Comparison of ENCODE assay signal across 10 mouse cellular contexts in genomic region chr12:86157894-86158444, GRCm38 (mm10).
DNase-seq lines count a peak whose midpoint lies in the region; ATAC-seq and TF ChIP-seq lines count a peak whose summit lies in the region.
"Had no signal": no experiment of that assay in that cellular context is flagged by ENCODE, and none has a peak within 500 bp of the region (broad histone marks: within the 10 kb centered on the region; RNA-seq: fewer than 3 reads in every experiment).

No protein-coding gene starts in this region.

- H3K9ac ChIP-seq in forebrain, embryonic 13.5 days = no peak overlapping the region
- H3K9ac ChIP-seq in forebrain, embryonic 11.5 days (ENCODE audit: low read length) = no peak overlapping the region
- H3K9ac ChIP-seq in heart, postnatal 0 days (replicated peaks; ENCODE audit: low read depth, low read length) = no peak overlapping the region

- 23% methylated on average over 8 of the region's 8 CpGs for WGBS in forebrain, embryonic 13.5 days
- 38% methylated on average over 8 of the region's 8 CpGs for WGBS in forebrain, embryonic 11.5 days
- 13% methylated on average over 8 of the region's 8 CpGs for WGBS in heart, postnatal 0 days

- DNase-seq in forebrain, embryonic 11.5 days (ENCODE audit: low spot score) = no peak
- peak; percentile 73 for DNase-seq in right cerebral cortex, adult 18-20 months
- DNase-seq in right cerebral cortex, postnatal 4 days = no peak
- DNase-seq in heart, postnatal 0 days (ENCODE audit: low spot score) = peak; percentile 70
- DNase-seq in right cerebral cortex, postnatal 25 days = peak; percentile 51
- no peak for DNase-seq in urinary bladder, postnatal 10 days (ENCODE audit: low spot score)

- H3K4me1 ChIP-seq in forebrain, embryonic 13.5 days = peaks cover 53% of the 10 kb centered on the region
- peaks cover 8% of the 10 kb centered on the region for H3K4me1 ChIP-seq in forebrain, embryonic 11.5 days (replicated peaks; ENCODE audit: control insufficient read depth, insufficient read depth, low read length)
- peaks cover 26% of the 10 kb centered on the region for H3K4me1 ChIP-seq in heart, postnatal 0 days (ENCODE audit: control insufficient read depth, insufficient read depth)

- H3K36me3 ChIP-seq in forebrain, embryonic 13.5 days (ENCODE audit: poor library complexity, severe bottlenecking) = peaks cover 18% of the 10 kb centered on the region
- peaks cover 3% of the 10 kb centered on the region; the same call in 1 of the 2 replicates for H3K36me3 ChIP-seq in forebrain, embryonic 11.5 days (ENCODE audit: control insufficient read depth, insufficient read depth, low read length)
- H3K36me3 ChIP-seq in heart, postnatal 0 days (replicated peaks; ENCODE audit: control insufficient read depth, insufficient read depth, low read length) = peaks cover 16% of the 10 kb centered on the region

- TF ChIP-seq EP300 in heart, postnatal 0 days (IDR thresholded peaks at IDR 0.05; ENCODE audit: low read depth) = no peak

- H3K27me3 ChIP-seq in forebrain, embryonic 13.5 days = peaks cover 9% of the 10 kb centered on the region; the same call in 1 of the 2 replicates
- H3K27me3 ChIP-seq in forebrain, embryonic 11.5 days (ENCODE audit: control insufficient read depth, insufficient read depth, low read length) = peaks cover 4% of the 10 kb centered on the region
- no peaks in the 10 kb centered on the region for H3K27me3 ChIP-seq in heart, postnatal 0 days (ENCODE audit: control insufficient read depth, insufficient read depth, low read length)
- H3K27me3 ChIP-seq: CH12.LX had no signal

- 0 out of 2 replicates have a peak, but pooled peaks have one; percentile 14 for ATAC-seq in forebrain, embryonic 13.5 days
- no peak for ATAC-seq in forebrain, embryonic 11.5 days (replicated peaks; ENCODE audit: low FRiP score)
- ATAC-seq in heart, postnatal 0 days (ENCODE audit: insufficient read depth, low read depth) = peak; percentile 31
- ATAC-seq in granulocyte monocyte progenitor cell, adult 5-6 weeks (replicated peaks; ENCODE audit: poor library complexity, severe bottlenecking) = no peak

- H3K4me2 ChIP-seq in forebrain, embryonic 13.5 days = no peak overlapping the region
- no peak overlapping the region for H3K4me2 ChIP-seq in forebrain, embryonic 11.5 days (ENCODE audit: low read depth, low read length, severe bottlenecking)
- H3K4me2 ChIP-seq in heart, postnatal 0 days (ENCODE audit: low read depth, low read length) = no peak overlapping the region

- no peak for TF ChIP-seq CTCF in heart, postnatal 0 days (IDR thresholded peaks at IDR 0.05; ENCODE audit: low read depth)

- H3K4me3 ChIP-seq in forebrain, embryonic 13.5 days = no peak overlapping the region
- H3K4me3 ChIP-seq in forebrain, embryonic 11.5 days (ENCODE audit: low read depth, low read length) = no peak overlapping the region
- H3K4me3 ChIP-seq in heart, postnatal 0 days (ENCODE audit: low read depth, low read length) = no peak overlapping the region

- no peak overlapping the region for H3K27ac ChIP-seq in forebrain, embryonic 13.5 days
- no peak overlapping the region for H3K27ac ChIP-seq in forebrain, embryonic 11.5 days (ENCODE audit: low read depth, low read length)
- H3K27ac ChIP-seq in heart, postnatal 0 days (ENCODE audit: low read depth) = peak overlapping the region; percentile 71
- H3K27ac ChIP-seq: macrophage had no signal

- H3K9me3 ChIP-seq in forebrain, embryonic 13.5 days (replicated peaks) = peaks cover 7% of the 10 kb centered on the region; the same call in 1 of the 2 replicates
- H3K9me3 ChIP-seq in forebrain, embryonic 11.5 days (ENCODE audit: control insufficient read depth, low read length) = no peaks in the 10 kb centered on the region; the same call in 1 of the 2 replicates
- H3K9me3 ChIP-seq in heart, postnatal 0 days (replicated peaks; ENCODE audit: control insufficient read depth, low read length) = peaks cover 6% of the 10 kb centered on the region

Comparison
In these comparisons a context has a peak if more than half of its experiments do, and no peak if none do; other contexts are left out.
1. ATAC-seq: peak in forebrain, embryonic 13.5 days (single experiment) and heart, postnatal 0 days (single experiment); none in forebrain, embryonic 11.5 days (single experiment) and granulocyte monocyte progenitor cell, adult 5-6 weeks (single experiment).
2. DNase-seq: peak in right cerebral cortex, adult 18-20 months (single experiment), heart, postnatal 0 days (single experiment) and right cerebral cortex, postnatal 25 days (single experiment); none in forebrain, embryonic 11.5 days (single experiment), right cerebral cortex, postnatal 4 days (single experiment) and urinary bladder, postnatal 10 days (single experiment).